Mouse (Mus musculus) CH12F3 (cell line): ENCODE results near the gene Iqsec3.

Experiments
- in situ Hi-C: fragments of 300-500 bp; cut with MboI; formaldehyde crosslinking; loops from 2 replicates; pipeline ENCODE4 v1.14.3; 2020; ENCODE audit warnings: low sequenced_read_pairs

Gene Iqsec3

DNA sequence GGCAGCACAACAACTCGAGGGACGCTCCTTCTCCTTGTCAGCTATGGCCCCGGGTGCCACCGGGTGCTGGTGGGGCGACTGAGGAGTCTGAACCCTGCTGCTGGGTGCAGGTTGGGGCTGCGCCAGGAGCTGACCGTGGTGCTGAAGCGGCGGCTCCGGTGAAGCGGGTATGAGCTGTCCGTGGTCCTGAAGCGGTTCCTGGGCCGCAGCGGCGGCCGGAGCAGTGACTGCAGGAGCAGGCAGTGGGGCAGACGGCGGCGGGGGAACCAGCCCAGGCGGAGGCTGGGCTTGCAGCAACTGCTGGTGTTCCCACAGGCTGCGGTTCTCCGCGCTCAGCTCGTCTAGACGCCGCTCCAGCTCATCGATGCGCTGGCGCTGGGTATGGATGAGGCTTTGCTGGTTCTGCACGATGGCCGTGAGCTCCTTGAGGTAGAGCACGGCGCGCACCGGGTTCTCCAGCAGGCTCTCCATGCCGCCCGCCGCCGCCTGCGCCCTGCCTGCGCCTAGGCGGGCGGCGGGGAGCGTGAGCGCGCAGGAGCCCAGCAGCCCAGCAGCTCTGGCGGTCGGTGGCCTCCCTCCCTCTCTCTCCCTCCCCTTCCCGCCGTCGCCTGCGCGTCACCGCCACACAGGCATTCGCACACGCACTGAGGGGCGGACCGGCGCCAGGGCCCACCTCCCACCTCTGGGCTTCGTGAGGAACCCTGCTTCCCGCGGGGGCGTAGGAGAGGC lies at the start of gene Iqsec3:
Gene Iqsec3, minus strand, starts transcription at position 586 of the 729 bp plus-strand sequence.
- in situ Hi-C loops = no loop called here

DNA sequence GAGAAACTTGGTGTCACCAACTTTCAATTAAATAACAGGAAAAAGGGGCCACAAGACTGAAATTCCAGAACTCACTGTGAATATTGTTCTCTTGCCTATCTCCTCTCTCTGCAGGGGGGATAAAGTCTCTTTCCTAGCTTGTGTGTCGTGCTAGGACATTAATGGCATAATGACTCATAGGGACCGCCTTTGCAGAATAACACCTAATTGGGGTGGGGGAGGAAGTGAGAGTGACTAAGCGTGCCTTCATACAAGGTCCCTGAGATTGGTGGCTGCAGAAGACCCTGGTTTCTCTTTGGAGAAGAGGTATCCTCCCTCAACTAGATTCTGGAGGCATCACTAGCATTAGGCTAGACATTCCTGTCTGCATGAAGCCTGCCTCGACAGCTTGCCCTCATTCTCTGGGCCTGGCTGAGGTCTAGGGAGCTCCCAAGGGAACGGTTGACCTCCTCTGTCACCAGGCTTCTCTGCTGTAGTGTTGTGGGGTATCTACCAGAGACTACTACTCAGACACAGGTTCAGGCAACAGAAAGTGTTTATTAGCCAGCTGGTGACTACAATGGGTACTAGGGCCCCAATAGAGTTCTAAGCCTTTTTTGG lies 48.7 kb upstream of the Iqsec3 start:
- in situ Hi-C loops = no loop called here

DNA sequence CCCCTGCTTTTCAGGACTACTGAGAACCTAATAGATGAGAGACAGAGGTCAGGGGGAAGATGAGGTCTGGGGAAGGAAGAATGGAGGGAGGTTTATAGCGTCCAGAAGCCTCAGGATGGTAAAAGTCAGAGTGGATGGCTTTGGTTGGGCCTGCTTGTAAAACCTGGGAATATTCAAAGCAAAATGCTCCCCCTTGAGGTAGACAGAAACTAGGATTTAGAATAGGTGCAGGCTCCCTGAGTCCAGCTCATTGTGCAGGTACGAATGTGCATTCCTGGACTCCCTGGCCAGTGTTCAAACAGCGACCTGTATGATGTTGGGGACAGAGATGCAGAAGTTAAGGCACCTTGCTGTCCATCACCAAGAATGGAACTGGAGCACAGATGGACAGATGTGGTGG lies 47.6 kb upstream of the Iqsec3 start:
- in situ Hi-C loops = no loop called here

DNA sequence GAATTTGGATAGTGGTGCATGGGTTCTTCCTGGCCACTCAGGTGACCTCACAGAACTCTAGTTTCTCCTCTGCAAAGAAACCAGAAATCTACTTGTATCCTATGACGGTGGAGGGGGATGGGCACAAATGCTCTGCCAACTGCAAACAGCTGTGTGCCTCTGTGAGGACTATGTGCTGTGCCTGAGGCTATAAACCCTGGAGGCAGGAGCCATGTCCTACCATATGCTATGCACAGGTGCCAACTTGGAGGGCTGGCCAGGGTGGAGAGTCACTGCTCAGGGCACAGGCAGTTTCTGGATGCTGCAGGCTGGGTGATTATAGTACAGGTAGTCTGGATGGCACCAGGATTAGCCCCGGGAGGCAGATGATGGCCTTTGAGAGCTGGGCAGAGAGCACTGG lies 46.4 kb upstream of the Iqsec3 start:
- in situ Hi-C loops = no loop called here

DNA sequence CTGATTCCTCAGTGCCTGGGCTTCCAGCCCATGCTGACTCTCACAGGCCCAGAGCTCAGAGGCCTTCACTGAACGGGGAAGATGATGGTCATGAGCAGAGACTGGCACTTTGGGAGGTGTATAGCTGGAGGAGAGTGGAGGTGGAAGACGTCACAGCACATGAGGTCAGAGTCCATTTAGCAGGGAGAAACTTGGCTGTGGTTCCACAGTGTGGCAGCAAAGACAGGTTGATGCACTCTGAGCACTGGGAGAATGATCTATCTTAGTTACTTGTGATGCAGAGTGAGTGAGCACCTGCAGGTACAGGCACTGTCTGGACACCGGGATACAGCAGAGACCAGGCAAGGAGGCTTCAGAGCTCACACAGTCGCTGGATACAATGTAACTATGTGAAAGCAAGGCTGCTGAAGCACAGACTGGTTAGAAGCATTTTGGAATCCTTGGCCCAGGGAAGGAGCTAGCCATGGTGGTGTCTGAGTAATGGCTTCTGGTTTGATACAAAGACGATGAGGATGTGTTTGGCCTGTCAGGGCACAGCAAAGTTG lies 45.9 kb upstream of the Iqsec3 start:
- in situ Hi-C loops = no loop called here

DNA sequence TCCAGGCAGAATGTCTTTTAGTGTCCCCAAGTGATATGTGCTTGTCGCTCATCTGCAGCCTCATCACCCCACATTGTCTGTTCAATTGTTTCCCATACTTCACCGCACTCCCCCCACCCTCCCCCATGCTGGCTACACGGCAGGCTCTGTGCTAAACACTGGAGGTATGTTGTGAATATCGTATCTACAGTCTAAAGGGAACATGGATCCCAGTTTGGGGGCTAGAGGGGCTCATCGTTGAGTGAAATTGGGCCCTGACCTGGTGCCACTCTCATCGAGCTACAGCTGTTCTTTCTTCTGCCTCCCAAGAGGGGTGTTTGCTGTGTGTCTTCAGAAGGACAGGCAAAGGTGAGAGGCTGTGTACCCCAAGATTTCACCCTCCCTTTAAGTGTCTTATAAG lies 44.2 kb upstream of the Iqsec3 start:
- in situ Hi-C loops = no loop called here

DNA sequence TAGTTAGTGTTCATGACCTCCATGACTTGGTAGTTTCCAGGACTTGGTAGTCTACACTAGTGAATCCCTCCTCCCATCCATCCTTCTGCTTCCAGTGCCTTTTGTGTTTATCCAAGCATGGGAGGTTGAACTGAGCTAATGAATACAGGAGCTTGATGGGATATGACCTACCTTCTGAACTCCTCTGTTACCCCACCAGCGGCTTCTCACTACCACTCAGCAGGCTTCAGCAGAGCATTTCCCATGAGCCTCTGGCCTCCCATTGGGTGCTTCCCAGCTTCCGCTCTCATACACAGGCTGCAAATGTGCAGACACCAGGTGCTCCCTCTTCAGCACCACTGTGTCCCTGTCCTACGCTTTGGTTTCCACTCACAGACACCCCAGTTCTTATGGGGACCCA lies 36.9 kb upstream of the Iqsec3 start:
- in situ Hi-C loops = no loop called here

DNA sequence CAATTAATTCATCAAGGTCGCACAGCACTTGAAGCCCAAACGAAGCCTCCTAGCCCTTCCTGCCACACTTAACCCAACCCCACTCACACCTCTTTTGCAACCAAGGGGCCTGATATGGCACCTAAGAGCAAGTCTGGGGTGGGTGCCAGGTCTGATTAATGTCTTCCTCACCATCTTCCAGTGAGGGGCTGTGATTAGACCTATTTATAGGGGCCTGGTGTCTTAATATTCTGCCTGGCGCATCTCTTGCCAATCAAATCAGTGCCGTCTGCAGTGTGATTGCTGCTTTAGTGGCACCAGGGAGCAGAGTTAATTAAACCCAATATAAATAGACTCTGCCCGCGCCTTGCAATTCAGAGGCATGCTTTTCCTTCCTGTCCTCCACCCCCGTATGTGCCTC lies 36.4 kb upstream of the Iqsec3 start:
- in situ Hi-C loops = no loop called here

DNA sequence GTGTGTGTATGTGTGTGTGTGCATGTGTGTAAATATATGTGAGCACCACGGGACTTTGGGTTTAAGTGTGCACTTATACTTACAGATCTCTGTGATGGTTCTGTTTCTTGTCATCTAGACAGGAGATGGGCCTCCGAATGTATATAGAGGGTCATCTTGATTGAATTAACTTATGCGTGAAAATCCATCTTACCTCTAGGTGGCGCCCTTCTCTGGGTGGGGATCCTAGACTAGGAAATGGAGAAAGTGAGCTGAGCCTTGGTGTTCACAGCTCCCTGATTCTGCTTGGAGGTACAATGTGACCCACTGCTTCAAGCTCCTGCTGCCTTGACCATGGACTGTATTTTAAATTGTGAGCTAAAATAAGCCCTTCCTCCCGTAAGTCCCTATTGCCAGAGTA lies 34.8 kb upstream of the Iqsec3 start:
- in situ Hi-C loops = no loop called here

DNA sequence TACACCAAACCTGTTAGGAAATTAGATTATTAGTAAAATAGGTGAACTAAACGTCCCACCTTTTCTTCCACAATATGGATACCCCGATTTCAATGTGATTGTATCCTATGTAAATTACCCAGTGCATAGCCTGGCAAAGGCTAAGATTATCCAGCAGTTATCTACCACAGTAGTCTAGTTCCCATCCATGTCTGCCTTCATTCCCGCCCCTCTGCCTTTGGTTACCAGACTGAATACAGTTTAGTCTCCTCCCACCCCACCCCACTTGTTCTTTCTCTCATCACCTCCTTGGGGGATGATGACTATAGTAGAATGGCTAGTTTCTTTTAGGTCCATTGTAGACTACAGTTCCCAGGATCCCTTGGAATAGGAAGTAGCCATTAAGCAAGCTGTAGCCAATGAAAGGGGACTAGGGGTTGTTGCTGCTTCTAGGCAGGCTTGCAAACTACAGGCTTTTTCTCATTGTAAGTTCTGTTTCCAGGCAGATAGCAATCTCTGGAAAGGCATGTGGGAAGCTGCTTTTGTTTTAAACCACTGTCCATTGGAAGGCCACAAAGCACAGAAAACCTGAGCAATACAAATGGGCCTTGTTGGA lies 27.7 kb upstream of the Iqsec3 start:
- in situ Hi-C loops = no loop called here

DNA sequence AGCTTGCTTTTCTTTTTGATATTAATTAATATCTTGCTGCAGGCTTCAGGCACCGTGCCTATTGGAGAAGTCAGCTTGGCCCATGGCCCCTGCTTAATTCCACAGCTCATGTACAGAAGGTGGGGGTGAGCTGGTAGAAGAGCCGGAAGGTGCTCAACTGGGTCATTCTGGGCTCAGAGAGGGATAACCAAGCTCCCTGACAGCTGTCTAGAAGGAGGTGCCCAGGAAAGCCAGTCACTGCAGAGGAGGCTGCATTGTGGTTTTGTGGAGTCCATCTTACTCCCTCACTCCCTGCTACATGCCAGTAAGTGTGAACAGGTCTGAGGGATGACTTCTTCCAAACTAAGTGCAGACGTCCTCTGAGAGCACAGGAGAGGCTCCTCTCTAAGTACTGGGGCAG lies 26.4 kb upstream of the Iqsec3 start:
- in situ Hi-C loops = no loop called here

DNA sequence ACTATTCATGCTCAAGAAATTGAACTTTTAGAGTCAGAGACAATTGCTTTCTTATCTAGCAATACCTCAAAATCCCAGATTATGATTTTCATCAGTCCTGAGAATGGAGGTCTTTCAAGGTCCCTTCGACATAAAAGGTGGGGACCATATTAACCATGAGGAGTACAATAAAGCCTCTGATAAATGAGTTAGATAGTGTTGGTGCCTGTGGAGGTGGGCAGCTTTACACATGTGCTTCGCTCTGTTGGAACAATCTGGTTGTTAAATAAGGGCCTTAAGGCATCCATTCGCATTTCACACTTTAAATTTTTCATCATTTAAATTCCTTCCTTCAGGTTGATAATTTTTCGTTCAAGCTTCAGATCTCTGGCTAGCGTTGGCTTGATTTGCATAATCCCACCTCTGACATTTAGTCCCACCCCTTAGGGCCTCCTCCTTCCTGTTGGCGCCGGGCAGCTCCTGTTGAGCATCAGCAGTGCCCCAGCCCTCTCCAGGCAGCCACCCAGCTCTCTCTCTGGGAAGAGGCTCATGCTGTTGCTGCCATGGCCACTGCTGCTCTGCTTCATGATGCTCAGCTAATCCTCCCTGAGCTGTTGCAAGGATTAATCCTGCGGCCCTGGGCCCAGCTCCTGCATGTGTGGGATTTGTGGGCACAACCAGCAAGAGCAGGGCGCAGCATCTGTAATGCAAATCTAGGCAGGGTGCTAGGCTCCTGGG lies 25.5 kb upstream of the Iqsec3 start:
- in situ Hi-C loops = no loop called here

DNA sequence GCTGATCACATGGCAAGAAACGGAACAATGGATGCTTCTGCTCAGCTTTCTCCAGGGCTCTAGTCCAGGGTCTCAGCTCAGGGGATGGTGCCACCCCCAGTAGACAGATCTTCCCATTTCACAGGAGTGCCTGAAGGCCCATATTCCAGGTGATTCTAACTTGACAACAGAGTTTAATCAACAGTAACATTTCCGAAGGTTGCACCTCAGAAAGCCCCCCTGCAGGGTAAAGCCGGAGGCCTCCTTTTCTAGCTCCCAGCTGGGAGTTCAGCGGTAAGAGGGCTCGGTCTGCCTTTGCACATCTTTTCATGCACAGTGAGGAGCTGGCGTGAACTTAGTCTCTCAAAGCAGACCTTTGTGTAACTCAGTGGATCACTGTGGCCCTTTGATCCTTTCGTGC lies 22.1 kb upstream of the Iqsec3 start:
- in situ Hi-C loops = no loop called here

DNA sequence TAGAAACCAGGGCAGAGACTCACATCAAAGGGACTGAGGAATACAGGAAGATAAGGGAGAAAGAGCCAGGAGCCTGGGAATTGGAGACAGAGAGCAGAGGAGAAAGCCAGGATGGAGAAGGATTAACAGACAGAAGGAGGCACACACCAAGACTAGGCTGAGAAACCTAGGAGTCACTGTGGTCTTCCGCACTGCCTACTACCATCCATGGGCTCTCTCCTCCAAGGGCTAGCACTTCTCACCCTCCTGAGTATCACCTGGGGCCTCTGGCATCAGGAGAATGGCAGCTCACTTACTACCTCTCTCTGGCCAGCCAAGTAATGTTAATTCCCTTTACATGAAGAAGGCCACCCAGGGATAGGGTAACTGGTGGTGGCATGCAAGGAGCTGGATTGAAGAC lies 21.5 kb upstream of the Iqsec3 start:
- in situ Hi-C loops = no loop called here

DNA sequence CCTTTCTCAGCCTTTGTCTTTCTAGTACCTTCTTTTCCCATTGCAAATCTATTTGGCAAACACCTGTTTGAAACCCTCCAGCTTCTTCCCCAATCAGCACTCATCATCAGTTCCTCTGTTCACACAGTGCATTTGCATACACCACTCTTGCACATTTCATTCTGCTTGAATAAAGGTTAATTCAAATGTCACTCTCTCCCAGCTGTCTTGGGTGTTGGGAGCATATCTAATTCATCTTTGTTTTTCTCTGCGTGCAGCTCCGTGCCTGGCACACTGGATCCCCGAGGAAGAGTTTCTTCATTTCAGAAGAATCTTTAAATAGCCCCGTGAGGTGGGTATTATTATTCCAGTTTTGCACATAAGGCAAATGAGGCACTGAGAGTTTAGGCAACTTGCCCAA lies 20.8 kb upstream of the Iqsec3 start:
- in situ Hi-C loops = no loop called here

DNA sequence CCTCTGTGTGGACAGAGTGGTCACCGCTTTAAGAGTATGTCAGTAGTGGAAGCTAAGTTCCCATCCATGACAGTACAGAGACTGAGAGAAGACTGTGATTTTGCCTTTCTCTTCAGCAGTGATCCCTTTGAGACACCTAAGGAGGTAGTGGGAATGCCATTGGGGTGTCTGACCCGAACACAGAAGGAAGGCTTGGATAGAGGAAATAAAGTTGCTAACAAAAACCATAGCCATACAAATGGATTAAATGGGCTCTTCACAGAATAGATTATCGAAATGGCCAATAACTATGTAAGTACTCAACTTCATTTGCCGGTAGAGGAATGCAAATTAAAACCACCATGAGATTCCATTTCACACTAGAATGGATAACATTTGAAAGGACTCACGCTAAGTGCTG lies 17.9 kb upstream of the Iqsec3 start:
- in situ Hi-C loops = no loop called here

DNA sequence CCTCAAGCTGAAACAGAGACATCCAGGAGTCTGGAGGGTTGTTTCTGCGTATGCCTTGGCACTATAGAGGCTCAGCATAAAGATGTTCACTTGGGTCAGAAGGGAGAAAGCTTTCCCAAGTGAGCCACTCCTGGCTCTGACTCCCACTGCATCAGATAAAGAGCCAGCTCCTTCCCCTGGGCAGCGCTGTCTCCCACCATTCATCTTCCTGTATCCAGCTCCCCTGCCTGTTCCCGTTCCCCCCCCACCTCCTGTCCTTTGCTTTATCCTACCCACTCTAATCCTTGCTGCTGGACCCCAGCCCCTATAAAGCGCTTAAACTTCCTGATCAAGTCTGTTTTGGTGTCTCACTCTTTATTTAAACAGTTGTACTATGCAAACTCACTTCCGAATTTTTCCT lies 1.2 kb downstream of the Iqsec3 start:
- in situ Hi-C loops = no loop called here

DNA sequence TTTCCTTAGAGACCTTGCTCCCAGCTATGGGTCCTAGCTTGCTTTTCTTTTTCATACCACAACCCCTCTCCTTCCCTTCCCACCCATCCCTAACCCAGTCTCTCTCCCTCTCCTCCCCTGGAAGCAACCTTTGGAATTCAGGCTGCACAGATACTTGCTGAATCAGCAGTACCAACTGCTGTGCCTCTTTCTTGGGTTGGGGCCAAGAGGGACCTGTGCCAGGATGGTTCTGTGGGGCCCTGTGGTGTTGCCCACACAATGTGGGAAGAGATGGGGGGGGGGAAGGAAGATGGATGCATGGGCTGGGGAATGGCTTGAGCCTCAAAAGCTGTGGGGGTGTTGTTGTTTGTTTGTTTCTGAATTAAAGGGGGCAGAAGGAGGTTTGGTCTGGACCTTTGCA lies 5.2 kb downstream of the Iqsec3 start:
- in situ Hi-C loops = no loop called here

DNA sequence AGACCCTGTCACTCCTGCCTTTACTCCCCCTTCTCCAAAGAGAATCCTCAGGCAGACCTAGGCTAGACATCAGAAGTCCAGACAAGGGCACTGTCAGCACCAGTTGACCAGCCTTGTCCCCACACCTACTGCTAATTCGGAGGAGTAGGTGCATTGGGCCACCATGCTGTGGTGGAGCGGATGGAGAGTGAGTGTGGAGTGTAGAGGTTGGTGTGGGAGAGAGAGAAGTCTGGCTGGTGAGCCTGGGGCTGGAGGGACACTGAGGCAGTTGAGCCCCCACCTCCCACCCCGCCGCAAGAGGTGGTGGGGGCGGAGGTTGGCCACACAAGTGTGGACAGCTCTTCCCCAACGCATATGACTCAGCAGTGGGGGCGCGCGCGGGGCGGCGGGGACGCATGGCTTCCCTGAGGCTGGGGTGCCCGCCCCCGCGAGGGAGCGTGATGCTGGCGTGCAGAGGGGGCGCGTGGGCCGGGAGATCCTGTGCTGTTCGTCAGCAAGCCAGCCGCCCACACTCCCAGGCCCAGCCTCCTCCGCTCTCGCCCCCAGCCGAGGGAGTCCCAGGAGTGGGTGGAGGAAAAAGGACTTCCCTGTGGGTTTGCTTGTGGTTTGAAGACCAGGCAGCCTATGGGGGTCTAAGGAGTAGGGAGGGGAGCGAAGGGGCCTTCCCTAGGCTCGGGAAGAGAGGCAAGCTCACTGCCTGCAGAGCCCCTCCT lies 10.7 kb downstream of the Iqsec3 start:
- in situ Hi-C loops = no loop called here

DNA sequence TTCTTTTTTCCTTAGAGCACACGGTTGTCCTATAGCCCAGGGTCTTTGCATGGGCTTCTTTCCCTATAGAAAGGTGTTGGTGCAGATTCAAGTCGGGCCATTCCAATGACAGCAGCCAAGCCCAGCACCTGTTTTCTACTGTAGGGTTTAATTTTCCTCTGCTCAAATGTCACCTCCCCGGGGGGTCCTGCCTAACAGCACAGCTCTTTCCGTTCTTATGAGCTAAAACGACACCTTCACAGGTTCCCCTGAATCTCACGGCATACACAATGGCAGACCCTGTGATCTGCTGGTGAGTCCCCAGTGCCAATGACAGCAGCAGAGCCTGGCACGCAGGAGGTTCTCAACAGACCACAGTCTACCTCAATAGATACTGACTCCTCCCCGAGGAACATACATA lies 16.1 kb downstream of the Iqsec3 start:
- in situ Hi-C loops = no loop called here

DNA sequence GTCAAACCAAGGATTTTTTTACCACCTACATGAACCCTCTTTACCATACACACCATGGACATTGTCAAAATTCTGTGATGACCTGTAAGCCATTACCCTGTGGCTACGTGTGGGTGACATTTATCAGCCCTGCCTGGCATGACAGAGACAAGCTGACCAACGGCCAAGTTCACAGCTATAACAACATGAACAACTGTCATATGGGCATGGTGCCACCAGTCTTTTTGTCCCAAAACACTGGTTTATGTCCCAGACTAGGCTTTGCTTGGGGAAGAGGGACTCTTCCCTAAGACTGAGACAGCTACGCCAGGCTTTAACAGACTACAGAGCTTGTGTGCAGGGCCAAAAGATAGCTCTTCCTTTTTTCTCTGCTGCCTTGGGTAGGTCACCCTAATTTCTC lies 16.8 kb downstream of the Iqsec3 start:
- in situ Hi-C loops = no loop called here
